Mouse (Mus musculus) heart, postnatal 10 days (tissue): ENCODE results near the gene Sp6. TPM values are rescaled to one million over a fixed set of nuclear protein-coding genes. Genes with fewer than 3 reads are reported as not detected.

ENCODE experiments used
- DNase-seq, 2 experiments: peaks; one replicate each; pipeline ENCODE4 v3.0.0; 2021
- intact Hi-C: fragments of 180-260 bp; cut with DNase I; formaldehyde crosslinking; loops from one replicate; pipeline ENCODE4 v1.15.1; 2025
- total RNA-seq, 2 experiments: library from RNA; stranded (reverse); gene quantifications; 2 replicates each; pipeline ENCODE4 v1.2.3; 2021

The Sp6 gene
- total RNA-seq, 2 experiments from 2014 or later: 0.12 to 0.15 TPM

DNA sequence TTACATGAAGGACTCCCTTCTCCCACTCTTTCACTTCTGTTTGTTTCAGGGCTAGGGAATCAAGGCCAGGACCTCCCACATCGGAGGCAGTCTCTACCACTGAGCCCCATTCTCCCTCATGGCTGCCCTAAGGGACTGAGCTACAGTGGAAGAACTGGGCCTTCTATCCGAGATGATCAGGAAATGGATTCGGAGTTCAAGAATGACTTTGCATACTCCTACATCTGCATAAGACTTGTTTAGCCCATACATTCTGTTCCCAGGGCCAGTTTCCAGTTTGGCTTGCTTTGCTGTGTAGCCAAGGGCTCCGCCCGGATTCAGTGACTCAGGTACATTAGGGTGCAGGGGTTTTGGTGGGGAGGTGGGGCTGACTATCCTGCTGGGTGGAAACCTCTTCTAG lies 33.2 kb upstream of the Sp6 start:
- no peak for DNase-seq
- intact Hi-C loops: loop anchor here (10.0 kb wide), 1 partner anchor 195 kb away; no protein-coding TSS in a partner anchor

DNA sequence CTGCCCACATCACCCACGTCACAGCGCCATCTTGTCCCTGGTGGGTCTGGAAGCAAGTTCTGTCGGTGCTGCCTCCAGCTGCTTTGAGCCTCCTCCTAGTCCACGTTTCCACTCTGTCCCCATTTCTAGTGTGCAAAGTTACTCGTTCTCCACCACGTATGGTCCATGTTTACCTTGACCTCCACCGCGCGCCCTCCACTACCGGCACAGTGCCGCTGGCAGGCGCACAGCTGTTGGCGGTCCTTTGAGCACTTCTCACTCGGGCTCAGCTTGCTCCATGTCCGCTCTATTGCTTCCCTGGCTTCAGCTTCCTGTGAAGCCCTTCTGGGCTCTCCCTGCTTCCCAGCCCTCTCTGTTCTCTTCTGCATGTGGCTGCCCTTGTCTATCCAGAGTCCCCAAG lies 31.7 kb upstream of the Sp6 start:
- intact Hi-C loops: loop anchor here (10.0 kb wide), 1 partner anchor 193 kb away; no protein-coding TSS in a partner anchor
- DNase-seq: no peak

DNA sequence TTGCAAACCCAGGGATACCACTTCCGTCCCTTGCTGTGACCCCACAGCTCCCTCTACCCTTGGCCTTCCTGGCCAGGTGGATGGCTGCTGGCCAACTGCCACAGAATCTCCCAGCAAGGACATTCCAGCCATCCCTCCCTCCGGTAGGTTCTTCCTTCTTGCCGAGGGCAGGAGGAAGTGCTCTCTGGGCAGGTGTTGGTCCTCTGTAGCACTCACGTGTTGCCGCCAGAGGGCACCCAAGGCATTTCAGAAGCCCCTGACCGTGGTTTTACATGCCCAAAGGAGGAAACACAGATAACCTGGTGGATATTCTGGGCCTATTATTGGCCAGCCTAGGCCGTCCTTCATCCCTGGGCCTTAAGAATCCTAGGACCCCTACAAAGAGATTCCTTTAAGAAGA lies 30.8 kb upstream of the Sp6 start:
- intact Hi-C loops: loop anchor here (1.0 to 10.0 kb wide), 2 partner anchors 44 to 192 kb away; no protein-coding TSS in a partner anchor
- peak; percentile 84 to 88 for DNase-seq

DNA sequence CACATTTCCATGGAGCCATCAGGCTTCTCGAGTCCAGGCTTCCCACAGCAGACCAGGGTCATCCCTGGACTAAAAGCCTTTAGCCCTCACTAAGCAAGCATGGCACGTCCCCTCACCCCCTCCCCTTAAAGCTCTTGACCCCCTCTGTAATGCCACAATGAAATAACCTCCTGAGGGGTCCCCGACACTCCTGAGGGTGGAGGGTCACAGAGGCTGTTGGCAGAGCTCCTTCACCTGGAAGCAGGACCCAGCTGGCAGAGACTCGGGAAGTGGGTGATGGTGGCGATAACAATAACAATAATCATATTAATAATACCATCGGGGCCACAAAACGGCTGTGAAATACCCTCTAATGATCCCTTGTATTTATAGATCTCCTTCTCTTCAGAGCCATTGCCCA lies 30.3 kb upstream of the Sp6 start, which contains the start of gene Sp2:
Gene Sp2 (minus strand): TSS at position 101 of the 400 bp plus-strand sequence.
- intact Hi-C loops: loop anchor here (1.0 to 10.0 kb wide), 2 partner anchors 43 to 192 kb away; no protein-coding TSS in a partner anchor
- DNase-seq: no peak

DNA sequence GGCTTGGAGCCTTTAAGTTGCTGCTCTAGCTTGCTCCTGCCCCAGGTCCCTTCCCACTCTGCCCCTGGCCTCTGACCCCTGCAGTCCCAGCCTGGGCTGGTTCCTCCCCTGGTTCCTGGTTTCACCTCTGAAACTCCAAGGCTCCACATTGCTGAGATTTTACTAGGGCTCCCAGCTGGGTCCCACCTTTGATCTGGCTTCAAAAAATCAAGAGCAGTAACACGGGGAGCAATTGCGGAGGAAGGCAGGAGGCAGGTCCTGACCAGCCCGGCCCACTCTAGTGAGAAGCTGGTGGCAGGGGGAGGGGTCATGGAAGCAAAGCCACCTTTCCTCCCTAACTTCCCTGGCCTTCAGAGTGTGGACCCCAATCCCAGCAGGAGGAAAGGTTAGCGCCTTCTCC lies 28.3 kb upstream of the Sp6 start:
- no peak for DNase-seq
- intact Hi-C loops: loop anchor here (10.0 kb wide), 1 partner anchor 190 kb away; no protein-coding TSS in a partner anchor

DNA sequence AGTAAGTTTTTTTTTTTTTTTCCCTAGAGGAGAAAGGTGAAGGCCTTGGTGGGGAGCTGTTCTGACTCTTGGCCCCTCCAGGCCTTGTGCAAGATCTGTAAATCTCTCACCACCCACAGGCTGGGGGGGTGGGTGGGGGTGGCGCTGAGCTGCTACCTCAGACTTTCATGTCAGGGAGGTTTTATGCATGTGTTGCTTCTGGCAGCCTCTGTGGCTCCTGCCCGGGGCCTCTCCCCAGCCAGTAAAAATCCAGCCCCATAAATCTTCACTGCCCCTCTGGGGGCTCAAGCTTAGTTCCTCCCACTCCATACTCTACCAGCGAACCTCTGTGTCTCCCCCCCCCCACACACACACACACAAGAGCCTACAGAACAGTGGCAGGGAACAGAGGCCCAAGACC lies 26.7 kb upstream of the Sp6 start:
- intact Hi-C loops: loop anchor here (10.0 kb wide), 1 partner anchor 188 kb away; no protein-coding TSS in a partner anchor
- DNase-seq: no peak

DNA sequence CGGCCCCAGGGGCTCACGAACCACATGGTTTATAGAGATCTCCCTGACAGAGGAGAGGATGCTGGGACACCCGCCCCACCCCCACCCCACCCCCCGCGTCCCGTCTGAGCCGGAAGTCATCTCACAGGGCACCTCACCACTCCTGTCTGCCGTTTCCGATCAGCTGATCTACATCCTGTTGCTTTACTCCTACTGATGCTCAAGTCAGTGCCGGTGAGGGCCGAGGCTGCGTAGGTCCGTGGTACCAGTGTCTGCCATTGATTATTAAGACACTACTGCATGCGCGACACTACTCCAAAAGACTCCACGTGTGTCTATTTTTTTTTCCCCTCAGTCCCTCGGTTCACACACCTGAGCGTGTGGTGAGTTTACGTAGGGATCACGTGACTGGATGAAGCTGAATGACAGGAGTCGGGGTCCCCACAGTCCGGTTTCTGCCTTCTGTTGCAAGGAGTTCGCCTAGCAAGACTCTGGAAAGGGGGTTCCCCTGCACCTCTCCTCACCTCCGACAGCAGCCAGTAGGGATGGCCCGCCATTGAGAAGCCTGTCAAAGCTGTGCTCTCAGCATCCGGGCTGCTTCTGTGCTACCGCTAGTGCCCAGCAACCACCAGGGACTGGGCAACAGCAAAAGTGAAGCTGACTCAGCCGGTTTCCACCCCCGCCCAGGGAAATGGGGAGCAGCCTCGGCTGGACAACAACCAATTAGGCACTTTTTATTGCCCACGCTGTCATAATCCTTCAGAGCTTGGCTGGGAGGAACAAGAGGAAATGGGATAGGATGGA lies 25.1 kb upstream of the Sp6 start:
- DNase-seq: peak in 1 of 2 experiments; percentile 20
- intact Hi-C loops: loop anchor here (10.0 kb wide), 1 partner anchor 187 kb away; no protein-coding TSS in a partner anchor

DNA sequence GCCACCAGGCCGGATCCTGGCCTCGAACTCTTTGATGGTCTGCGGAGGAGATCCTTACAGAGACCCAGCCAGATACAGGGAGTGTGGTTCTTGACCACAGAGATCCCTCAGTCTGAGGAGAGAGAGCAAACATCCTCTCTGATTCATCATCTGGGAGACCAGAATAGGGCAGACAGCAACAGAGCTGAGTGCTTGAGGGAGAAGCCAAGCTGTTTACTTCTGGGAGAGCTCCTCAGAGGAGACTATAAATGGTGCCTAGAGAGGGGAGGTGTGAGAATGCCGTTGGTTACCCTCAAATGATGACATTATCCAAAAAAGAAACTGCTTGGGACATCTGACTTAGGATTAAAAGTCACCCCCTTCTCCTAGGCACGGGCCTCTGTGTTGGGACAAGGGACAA lies 21.7 kb upstream of the Sp6 start:
- DNase-seq: no peak
- intact Hi-C loops: no loop called here

DNA sequence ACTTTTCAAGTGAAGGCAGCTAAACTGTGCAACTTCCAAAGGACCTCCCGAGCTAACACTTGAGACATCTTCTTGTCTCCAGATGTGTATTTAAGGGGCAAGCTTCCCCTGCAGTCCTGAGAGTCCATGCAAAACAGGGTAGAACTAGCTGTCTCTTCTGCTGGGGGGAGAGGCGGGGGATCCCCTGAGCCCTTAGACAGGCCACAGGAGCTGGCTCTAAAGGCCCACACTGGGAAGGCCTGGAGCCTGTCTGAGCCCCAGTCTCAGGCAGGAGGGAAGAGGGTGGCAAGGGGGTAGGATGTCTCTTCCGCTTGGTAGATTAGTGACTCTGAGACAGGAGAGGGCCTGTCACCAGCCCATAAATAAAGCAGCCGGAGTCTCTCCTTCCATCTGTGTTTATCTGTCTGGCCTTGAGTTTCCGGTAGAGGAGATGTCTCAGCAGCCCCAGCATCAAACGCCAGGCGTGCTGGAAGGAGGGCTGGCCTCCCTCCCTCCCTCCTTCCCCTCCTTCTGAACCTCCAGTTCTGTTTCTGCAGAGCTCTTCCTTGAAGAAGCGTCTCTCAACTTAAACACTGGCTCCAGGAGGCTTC lies 20.4 kb upstream of the Sp6 start:
- no peak for DNase-seq
- intact Hi-C loops: no loop called here

DNA sequence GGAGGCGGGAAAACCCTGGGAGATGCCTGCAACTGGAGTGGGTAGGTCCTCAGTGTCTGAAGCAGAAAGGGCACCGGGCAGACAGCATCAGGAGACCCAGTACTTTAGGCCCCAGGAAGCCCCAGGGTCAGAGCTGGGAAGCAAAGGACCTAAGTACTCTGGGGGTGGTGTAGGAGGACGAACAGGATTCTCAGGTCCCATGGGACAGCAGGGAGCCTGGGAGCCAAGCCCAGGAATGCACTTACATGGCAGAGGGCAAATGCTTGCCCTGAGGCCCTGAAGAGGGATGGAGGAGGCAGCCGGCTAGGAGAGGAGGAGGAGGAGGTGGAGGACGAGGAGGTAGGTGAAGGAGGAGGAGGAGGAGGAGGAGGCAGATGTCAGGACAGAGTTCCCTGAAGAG lies 18.2 kb upstream of the Sp6 start:
- intact Hi-C loops: no loop called here
- no peak for DNase-seq

DNA sequence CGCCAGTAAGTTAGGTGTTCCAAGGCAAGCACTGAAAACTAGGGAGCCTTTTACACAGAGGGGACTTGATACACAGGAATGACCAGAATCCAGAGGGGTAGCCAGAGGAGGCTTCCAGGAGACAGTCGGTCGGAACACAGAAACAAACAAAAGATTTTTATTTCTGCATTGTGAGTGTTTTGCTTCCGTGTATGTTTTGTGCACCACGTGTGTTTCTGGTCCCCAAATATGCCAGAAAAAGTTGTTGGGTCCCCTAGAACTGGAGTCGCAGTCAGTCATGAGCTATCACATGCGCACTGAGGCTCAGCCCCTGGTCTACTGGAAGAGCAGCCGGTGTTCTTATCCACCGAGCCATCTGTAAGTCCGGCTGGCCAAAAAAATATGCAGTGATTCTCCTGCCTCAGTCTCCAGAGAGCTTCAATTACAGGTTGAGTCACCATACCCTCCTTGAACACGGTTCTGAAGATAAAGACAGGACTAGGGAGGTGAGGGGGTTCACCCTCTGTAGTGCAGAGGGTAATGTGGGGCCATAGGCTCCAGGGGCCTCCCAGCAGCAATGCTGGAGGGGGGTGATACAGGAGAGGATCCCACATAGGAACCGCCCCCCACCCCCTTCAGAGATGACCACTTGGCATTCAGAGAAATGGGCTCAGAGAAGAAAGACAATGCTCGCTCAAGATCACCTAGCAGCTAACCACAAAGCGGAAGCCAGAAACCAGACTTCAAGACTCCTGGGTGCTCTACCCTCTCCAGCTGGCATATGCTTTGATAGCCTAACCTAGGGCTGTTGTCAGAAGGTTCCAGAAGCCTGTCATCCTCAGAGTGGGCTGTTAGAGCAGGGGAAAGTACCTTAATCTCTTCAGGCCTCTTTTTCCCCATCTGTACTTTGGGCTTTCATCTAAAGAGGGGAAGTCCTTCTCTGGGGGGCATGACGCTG lies 17.1 kb upstream of the Sp6 start:
- intact Hi-C loops: no loop called here

DNA sequence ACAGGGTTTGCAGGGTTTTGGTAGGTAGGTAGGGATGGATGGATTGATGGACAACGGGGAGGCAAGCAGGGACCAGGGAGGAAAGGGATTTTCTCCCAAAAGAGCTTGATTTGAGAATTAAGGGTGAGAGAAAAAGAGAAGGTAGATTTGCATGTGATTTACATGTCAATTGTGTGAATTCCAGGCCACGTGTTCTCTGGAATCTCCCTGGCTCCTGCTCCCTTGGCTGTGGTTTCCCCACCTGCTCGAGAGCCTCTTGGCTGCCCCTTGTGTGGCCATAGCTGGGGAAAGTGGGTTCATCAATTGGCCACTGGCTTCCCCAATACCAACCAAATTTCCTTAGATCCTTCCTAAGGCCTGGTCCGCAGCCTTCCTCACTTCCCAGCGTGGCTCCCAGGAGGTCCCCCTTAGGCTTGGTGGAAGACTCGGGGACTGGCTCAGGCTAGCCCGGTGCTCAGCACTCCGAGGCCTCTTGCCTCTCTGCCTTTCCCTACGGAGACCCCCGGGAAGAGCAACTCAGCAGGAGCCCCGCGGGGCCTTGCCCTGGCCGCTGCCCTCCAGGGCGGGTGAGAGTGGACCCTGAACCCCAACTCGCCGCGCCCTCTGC lies 16.3 kb upstream of the Sp6 start:
- no peak for DNase-seq

More for the DNA sequence above, 17.1 kb upstream of the Sp6 start:
- no peak for DNase-seq

DNA sequence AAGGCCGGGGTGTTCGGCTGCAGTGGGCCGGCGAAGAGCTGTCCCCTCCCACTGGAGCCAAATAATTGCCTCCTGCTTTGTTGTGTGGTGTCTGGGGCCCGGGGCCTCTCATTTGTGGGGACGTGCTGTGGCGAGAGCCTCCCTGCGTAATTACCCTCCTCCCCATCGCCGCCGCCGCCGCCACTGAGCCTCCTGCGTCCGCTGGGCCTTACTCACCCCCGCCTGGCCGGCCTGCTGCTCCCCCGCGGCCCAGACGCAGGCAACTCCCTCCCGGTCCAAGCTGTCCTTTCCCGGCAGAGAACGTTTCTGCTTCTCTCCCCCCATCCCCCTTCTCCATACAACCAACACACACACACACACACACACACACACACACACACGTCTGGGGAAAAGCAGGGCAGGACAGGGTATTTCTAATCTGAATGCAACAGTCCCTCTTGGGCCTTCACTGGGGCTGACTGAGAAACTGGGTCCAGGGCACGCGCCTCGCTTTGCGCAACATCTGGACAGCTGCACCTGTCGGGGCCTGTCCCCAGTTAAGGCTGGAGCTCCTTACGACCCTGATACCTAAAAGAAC lies 15.7 kb upstream of the Sp6 start:
- intact Hi-C loops: no loop called here
- DNase-seq: peak; percentile 38 to 53

More for the DNA sequence above, 16.3 kb upstream of the Sp6 start:
- intact Hi-C loops: no loop called here

DNA sequence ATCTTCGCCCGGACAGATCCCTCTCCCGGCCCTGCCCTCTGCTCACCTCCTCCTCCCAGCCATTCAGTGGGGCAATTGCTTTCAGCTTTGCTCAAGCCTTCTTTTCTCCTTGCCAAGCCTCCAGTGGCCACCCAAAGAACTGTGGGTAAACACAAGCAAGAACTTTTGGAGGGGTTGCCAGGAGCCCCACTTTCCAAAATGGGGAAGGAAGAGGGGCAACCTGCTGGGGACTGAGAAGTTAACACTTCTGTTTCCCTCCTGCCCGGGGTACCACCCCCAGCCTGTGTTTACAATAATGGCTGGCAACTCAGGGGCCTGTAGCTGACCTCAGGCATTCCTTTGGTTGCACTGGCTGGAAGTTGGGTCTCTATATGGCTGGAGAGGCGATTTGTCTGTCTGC lies 10.0 kb upstream of the Sp6 start:
- no peak for DNase-seq
- intact Hi-C loops: no loop called here

DNA sequence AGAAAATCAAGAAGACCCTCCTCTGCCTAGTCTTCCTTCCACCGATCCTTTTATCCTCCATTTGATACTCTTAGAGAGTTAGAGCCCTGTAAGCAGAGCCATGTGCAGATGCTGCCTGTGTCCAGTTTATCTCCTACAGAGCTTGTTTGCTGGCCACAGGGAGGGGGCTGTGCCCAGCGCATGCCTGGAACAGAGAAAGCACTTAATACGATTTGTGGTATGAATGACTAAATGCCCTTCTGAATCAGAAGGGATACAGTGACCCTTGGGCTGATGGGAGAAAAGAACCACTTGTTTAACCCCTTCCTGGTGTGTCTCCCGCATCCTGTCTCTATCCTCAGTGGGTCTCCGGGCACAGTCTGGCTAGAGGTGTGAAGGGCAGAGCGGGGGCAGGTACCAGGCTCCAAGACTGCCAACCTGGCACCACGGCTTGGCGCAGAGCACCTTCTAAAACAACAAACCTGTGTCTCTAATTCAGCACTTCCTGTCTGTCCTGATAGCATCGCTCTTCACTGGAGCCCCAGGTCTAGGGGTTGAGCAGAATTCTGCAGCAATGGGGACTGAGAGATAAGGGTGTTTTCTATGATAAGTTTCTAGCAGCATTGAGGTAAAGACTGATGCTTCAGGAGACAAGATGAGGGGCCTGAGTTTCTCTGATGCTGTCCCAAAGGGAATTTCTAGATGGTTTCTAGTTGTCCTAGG lies 6.0 kb upstream of the Sp6 start:
- no peak for DNase-seq
- intact Hi-C loops: no loop called here

DNA sequence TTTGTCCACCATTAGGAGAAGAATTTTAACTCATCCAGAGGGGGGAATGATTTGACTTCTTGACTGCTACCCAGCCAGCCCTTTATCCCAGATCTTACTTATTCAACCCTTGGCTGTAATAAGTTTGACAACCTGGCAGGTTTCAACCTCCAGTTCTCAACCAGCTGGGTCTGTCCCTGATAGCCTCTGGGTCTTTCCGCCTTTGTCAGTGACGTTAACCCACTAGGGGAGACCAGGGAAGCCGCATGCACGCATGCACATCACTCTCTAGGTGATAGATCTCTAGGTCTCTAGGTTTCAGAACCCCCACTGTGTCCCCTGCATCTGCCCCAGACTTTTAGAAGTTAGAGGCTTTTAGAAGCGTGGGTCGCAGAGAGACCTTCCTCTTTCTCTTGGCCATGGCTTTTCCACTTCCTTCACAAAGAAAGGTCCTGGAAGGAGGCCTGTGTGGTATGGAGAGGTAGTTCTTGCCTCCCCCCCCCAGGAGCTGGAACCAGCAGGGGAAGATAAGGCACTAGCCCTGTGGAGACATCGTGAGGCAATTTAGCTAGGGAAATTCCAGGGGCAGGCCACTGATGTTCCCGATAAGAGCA lies 3.9 kb upstream of the Sp6 start:
- no peak for DNase-seq
- intact Hi-C loops: no loop called here

DNA sequence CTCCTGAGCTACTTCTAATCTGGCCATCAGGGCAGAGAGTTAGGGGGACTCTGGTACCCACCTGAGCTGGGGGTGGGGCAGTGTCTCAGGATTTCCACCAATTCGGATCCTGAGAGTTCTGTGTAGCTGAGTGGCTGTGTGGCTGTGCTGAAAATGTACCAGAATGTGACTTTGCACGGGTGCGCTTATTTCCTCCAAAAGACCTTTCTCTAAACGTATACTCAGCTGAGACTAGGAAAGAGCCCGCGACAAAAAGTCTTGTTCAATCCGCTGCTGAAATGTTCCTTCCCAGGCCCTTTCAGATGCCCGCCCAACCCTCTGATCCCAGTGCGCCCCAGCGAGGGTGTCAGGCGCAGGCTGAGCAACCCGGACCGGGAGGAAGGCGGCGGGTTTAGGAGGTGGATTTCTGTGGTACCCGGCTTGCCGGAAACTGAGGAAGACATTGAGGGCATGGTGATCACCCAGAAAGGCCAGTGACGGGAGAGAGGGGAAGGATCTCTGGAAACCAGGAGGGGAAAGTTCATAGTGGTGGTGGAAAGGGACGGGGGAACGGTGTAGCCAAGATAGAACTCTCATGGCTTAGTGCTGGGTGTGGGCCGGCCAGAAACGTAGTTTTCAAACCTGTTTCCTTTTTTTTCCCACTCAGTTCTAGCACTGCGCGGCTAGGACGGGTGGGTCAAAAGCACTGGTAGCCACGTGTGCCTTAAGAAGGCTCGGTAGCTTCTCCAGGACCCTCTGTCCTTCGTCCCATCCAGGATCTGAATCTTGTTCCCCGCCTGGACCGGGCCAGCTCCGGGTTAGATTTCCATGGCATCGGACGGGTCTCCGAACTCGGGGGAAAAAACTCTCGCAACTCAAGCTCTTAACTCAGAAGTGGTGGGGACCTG lies 4.7 kb downstream of the Sp6 start:
- intact Hi-C loops: no loop called here
- peak in 1 of 2 experiments; percentile 30 for DNase-seq
